Mouse (Mus musculus): ENCODE measurements around the gene D330020A13Rik. TPM values are rescaled to one million over a fixed set of nuclear protein-coding genes. Genes with fewer than 3 reads are reported as not detected.
"Not testable (repeated sequence)": the region's sequence is repeated elsewhere in the genome, so short reads cannot be mapped to it uniquely, and the experiment has no call there.

Gene D330020A13Rik
- polyA plus RNA-seq, 1 experiment, result not detected

DNA sequence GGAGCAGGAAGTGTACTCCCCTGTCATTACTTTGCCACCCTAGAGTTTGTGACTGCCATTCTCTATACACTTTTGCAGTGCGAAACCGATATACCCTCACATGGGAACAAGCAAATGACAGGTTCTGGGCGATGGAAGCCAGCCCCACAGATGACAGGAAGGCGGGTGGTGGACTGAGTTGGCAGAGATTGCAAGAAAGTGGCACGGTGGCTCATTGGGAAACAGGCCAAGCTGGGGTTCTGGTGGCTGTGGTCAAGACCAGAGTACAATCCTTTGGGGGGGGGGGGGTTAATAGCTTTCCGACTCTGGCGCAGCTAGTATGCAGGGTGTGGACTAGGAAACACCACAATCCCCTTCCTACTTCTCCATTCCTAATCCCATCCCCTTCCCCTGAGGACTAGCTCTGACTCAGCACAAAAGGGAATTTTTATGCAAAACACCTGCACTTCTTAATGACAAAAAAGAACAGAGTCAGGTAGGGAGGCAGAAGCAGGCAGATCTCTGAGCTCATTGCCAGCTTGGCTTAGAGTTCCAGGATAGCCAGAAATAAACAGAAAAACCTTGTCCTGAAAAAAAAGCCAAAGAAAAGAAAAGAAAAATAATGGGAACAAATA, 2.7 kb upstream of the D330020A13Rik start:
- Histone ChIP-seq H3K27ac (ENCODE audit: insufficient read depth, low read depth, low read length) (no peak overlapping the region), H3K4me3 (ENCODE audit: insufficient read depth, low read length) (no peak overlapping the region), H3K4me1 (ENCODE audit: control insufficient read depth, insufficient read depth, low read length) (no peaks in the 10 kb centered on the region)
- TF ChIP-seq CTCF (IDR thresholded peaks at IDR 0.05; ENCODE audit: low read depth, low read length) (no peak), POLR2A (IDR thresholded peaks at IDR 0.05; ENCODE audit: borderline replicate concordance, low read depth, low read length) (no peak)

- Histone ChIP-seq H3K4me1 (ENCODE audit: control insufficient read depth, insufficient read depth, low read length) (no peaks in the 10 kb centered on the region), H3K27ac (ENCODE audit: insufficient read depth, low read depth, low read length) (no peak overlapping the region), H3K4me3 (ENCODE audit: insufficient read depth, low read length) (peak overlapping the region; percentile 56)
- no peak for TF ChIP-seq POLR2A (IDR thresholded peaks at IDR 0.05; ENCODE audit: borderline replicate concordance, low read depth, low read length)
- no peak for TF ChIP-seq CTCF (IDR thresholded peaks at IDR 0.05; ENCODE audit: low read depth, low read length)
Observed at GRCm38 (mm10) chr6:120294785-120295133, 595 bp downstream of the D330020A13Rik start.

DNA sequence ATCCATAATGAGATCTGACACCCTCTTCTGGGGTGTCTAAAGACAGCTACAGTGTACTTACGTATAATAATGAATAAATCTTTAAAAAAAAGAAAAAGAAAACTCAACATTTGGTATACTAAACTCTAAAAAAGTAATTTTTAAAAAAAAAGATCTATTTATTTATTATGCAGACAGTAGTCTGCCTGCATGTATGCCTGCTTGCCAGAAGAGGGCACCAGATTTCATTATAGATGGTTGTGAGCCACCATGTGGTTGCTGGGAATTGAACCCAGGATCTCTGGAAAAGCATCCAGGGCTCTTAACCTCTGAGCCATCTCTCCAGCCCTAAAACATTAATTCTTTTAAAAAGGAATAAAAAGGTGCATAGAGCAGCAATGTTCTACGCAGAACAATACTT, 2.4 kb downstream of the D330020A13Rik start:
- H3K4me3 ChIP-seq (ENCODE audit: insufficient read depth, low read length); H3K27ac ChIP-seq (ENCODE audit: insufficient read depth, low read depth, low read length); H3K4me1 ChIP-seq (ENCODE audit: control insufficient read depth, insufficient read depth, low read length): not testable (repeated sequence)

- no peaks in the 10 kb centered on the region for H3K4me1 ChIP-seq (ENCODE audit: control insufficient read depth, insufficient read depth, low read length)
- no peak overlapping the region for H3K27ac ChIP-seq (ENCODE audit: insufficient read depth, low read depth, low read length)
- TF ChIP-seq CTCF (IDR thresholded peaks at IDR 0.05; ENCODE audit: low read depth, low read length), result no peak
- no peak for TF ChIP-seq POLR2A (IDR thresholded peaks at IDR 0.05; ENCODE audit: borderline replicate concordance, low read depth, low read length)
- no peak overlapping the region for H3K4me3 ChIP-seq (ENCODE audit: insufficient read depth, low read length)
Observed at GRCm38 (mm10) chr6:120301137-120301536, 7.0 kb downstream of the D330020A13Rik start.

- H3K27ac ChIP-seq (ENCODE audit: insufficient read depth, low read depth, low read length), result no peak overlapping the region
- H3K4me3 ChIP-seq (ENCODE audit: insufficient read depth, low read length), result no peak overlapping the region
- TF ChIP-seq CTCF (IDR thresholded peaks at IDR 0.05; ENCODE audit: low read depth, low read length) (no peak), POLR2A (IDR thresholded peaks at IDR 0.05; ENCODE audit: borderline replicate concordance, low read depth, low read length) (no peak)
- no peaks in the 10 kb centered on the region for H3K4me1 ChIP-seq (ENCODE audit: control insufficient read depth, insufficient read depth, low read length)
Observed at GRCm38 (mm10) chr6:120302755-120303316, 8.7 kb downstream of the D330020A13Rik start.

- H3K4me3 ChIP-seq (ENCODE audit: insufficient read depth, low read length), result no peak overlapping the region
- TF ChIP-seq CTCF (IDR thresholded peaks at IDR 0.05; ENCODE audit: low read depth, low read length) (no peak), POLR2A (IDR thresholded peaks at IDR 0.05; ENCODE audit: borderline replicate concordance, low read depth, low read length) (no peak)
- H3K4me1 ChIP-seq (ENCODE audit: control insufficient read depth, insufficient read depth, low read length), result peaks cover 3% of the 10 kb centered on the region; the same call in 1 of the 2 replicates
- H3K27ac ChIP-seq (ENCODE audit: insufficient read depth, low read depth, low read length), result no peak overlapping the region
Observed at GRCm38 (mm10) chr6:120306859-120307594, 12.9 kb downstream of the D330020A13Rik start.

DNA sequence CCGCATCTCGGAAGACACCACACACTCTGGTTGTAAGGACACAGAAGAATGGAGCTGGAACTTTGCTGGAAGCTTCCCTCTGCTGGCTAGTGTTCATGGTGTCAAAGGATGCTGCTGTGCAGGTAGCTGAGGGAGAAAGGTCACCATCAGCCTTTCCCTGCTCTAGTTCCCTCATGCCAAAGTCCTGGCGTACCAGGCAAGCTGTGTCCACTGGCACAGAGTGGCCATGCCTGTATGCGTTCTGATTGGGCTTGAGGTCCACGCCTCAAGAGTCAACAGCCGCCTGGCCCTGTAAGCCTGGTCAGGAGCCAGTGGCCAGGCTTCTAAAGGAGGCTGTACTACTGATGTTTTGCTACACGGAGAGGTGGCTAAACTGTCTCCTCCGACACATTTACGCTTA, 15.2 kb downstream of the D330020A13Rik start:
- no peak overlapping the region for H3K4me3 ChIP-seq (ENCODE audit: insufficient read depth, low read length)
- TF ChIP-seq POLR2A (IDR thresholded peaks at IDR 0.05; ENCODE audit: borderline replicate concordance, low read depth, low read length) (no peak), CTCF (IDR thresholded peaks at IDR 0.05; ENCODE audit: low read depth, low read length) (no peak)
- H3K27ac ChIP-seq (ENCODE audit: insufficient read depth, low read depth, low read length), result no peak overlapping the region
- peaks cover 9% of the 10 kb centered on the region; the same call in 1 of the 2 replicates for H3K4me1 ChIP-seq (ENCODE audit: control insufficient read depth, insufficient read depth, low read length)

- Histone ChIP-seq H3K4me3 (ENCODE audit: insufficient read depth, low read length) (no peak overlapping the region), H3K27ac (ENCODE audit: insufficient read depth, low read depth, low read length) (no peak overlapping the region), H3K4me1 (ENCODE audit: control insufficient read depth, insufficient read depth, low read length) (peaks cover 9% of the 10 kb centered on the region; the same call in 1 of the 2 replicates)
- TF ChIP-seq CTCF (IDR thresholded peaks at IDR 0.05; ENCODE audit: low read depth, low read length), result no peak
- TF ChIP-seq POLR2A (IDR thresholded peaks at IDR 0.05; ENCODE audit: borderline replicate concordance, low read depth, low read length), result no peak
Observed at GRCm38 (mm10) chr6:120309787-120310186, 15.6 kb downstream of the D330020A13Rik start.

DNA sequence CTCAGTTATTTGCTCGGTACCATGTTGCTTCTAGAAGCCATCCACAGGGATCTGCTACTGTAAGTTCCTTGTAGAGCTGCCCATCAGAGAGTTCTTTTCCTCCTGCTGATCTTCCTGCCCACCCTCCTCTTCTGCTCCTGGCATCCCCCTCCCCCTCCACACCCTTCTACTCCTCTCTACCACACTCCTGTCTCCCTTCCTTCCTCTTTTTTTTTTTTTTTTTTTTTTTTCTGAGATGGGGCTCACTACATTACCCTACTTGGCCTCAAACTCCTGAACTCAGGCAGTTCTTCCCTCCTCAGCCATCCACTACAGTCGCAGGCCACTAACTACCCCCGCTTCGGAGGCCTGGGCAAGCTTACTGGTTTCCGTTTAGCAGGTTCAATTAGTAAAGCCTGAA, 18.3 kb downstream of the D330020A13Rik start:
- H3K4me3 ChIP-seq (ENCODE audit: insufficient read depth, low read length), result no peak overlapping the region
- TF ChIP-seq CTCF (IDR thresholded peaks at IDR 0.05; ENCODE audit: low read depth, low read length) (no peak), POLR2A (IDR thresholded peaks at IDR 0.05; ENCODE audit: borderline replicate concordance, low read depth, low read length) (no peak)
- H3K4me1 ChIP-seq (ENCODE audit: control insufficient read depth, insufficient read depth, low read length), result peaks cover 9% of the 10 kb centered on the region; the same call in 1 of the 2 replicates
- no peak overlapping the region for H3K27ac ChIP-seq (ENCODE audit: insufficient read depth, low read depth, low read length)

- no peaks in the 10 kb centered on the region for H3K4me1 ChIP-seq (ENCODE audit: control insufficient read depth, insufficient read depth, low read length)
- no peak for TF ChIP-seq POLR2A (IDR thresholded peaks at IDR 0.05; ENCODE audit: borderline replicate concordance, low read depth, low read length)
- no peak overlapping the region for H3K4me3 ChIP-seq (ENCODE audit: insufficient read depth, low read length)
- no peak overlapping the region for H3K27ac ChIP-seq (ENCODE audit: insufficient read depth, low read depth, low read length)
Observed at GRCm38 (mm10) chr6:120318303-120318940, 24.3 kb downstream of the D330020A13Rik start.
